Mouse (Mus musculus): Measurements from ENCODE around the gene Tmem159. TPM values are rescaled to one million over a fixed set of nuclear protein-coding genes. Genes with fewer than 3 reads are reported as not detected.

Tmem159 gene
- 6.6 and 8.0 TPM in 2 replicates for polyA plus RNA-seq (2012; rRNA removed)

- H3K27me3 ChIP-seq (ENCODE audit: control insufficient read depth, insufficient read depth, low read length) = no peaks in the 10 kb centered on the region
- TF ChIP-seq CTCF (IDR thresholded peaks at IDR 0.05; ENCODE audit: control insufficient read depth, insufficient read depth, insufficient replicate concordance, low read depth, low read length) = peak; percentile 15; the same call in 1 of the 2 replicates
- TF ChIP-seq POLR2A (IDR thresholded peaks at IDR 0.05; ENCODE audit: control insufficient read depth, low read depth, low read length) = peak; percentile 36; the same call in 1 of the 2 replicates
- peaks cover 20% of the 10 kb centered on the region for H3K4me1 ChIP-seq (ENCODE audit: control insufficient read depth, insufficient read depth, low read length)
- H3K4me3 ChIP-seq (ENCODE audit: control insufficient read depth, low read depth, low read length) = peak within 1 kb of the TSS; percentile 76
- H3K27ac ChIP-seq (ENCODE audit: control insufficient read depth, insufficient read depth, low read depth, low read length) = peak within 1 kb of the TSS; percentile 80
- H3K36me3 ChIP-seq (ENCODE audit: control insufficient read depth, insufficient read depth, low read length) = no peaks in the 10 kb centered on the region
These were observed at the start of gene Tmem159 for GRCm38 (mm10) chr7:120102164-120102972. Tmem159 (plus strand) TSS chr7:120102353.

GRCm38 (mm10) chr7:120054016-120054415, 48.1 kb upstream of the Tmem159 start:
- Histone ChIP-seq H3K4me3 (ENCODE audit: control insufficient read depth, low read depth, low read length) (no peak overlapping the region), H3K27ac (ENCODE audit: control insufficient read depth, insufficient read depth, low read depth, low read length) (no peak overlapping the region), H3K36me3 (ENCODE audit: control insufficient read depth, insufficient read depth, low read length) (no peaks in the 10 kb centered on the region), H3K27me3 (ENCODE audit: control insufficient read depth, insufficient read depth, low read length) (no peaks in the 10 kb centered on the region), H3K4me1 (ENCODE audit: control insufficient read depth, insufficient read depth, low read length) (no peaks in the 10 kb centered on the region)
- TF ChIP-seq CTCF (IDR thresholded peaks at IDR 0.05; ENCODE audit: control insufficient read depth, insufficient read depth, insufficient replicate concordance, low read depth, low read length) (no peak), POLR2A (IDR thresholded peaks at IDR 0.05; ENCODE audit: control insufficient read depth, low read depth, low read length) (no peak)

GRCm38 (mm10) chr7:120055479-120055878, 46.7 kb upstream of the Tmem159 start:
- H3K36me3 ChIP-seq (ENCODE audit: control insufficient read depth, insufficient read depth, low read length) = no peaks in the 10 kb centered on the region
- no peak for TF ChIP-seq CTCF (IDR thresholded peaks at IDR 0.05; ENCODE audit: control insufficient read depth, insufficient read depth, insufficient replicate concordance, low read depth, low read length)
- TF ChIP-seq POLR2A (IDR thresholded peaks at IDR 0.05; ENCODE audit: control insufficient read depth, low read depth, low read length) = no peak
- H3K27me3 ChIP-seq (ENCODE audit: control insufficient read depth, insufficient read depth, low read length) = no peaks in the 10 kb centered on the region
- H3K27ac ChIP-seq (ENCODE audit: control insufficient read depth, insufficient read depth, low read depth, low read length) = no peak overlapping the region
- H3K4me1 ChIP-seq (ENCODE audit: control insufficient read depth, insufficient read depth, low read length) = no peaks in the 10 kb centered on the region
- H3K4me3 ChIP-seq (ENCODE audit: control insufficient read depth, low read depth, low read length) = no peak overlapping the region

- Histone ChIP-seq H3K36me3 (ENCODE audit: control insufficient read depth, insufficient read depth, low read length) (no peaks in the 10 kb centered on the region), H3K4me1 (ENCODE audit: control insufficient read depth, insufficient read depth, low read length) (no peaks in the 10 kb centered on the region)
- TF ChIP-seq POLR2A (IDR thresholded peaks at IDR 0.05; ENCODE audit: control insufficient read depth, low read depth, low read length) (no peak), CTCF (IDR thresholded peaks at IDR 0.05; ENCODE audit: control insufficient read depth, insufficient read depth, insufficient replicate concordance, low read depth, low read length) (no peak)
These were observed 38.1 kb upstream of the Tmem159 start for GRCm38 (mm10) chr7:120064045-120064444.

GRCm38 (mm10) chr7:120068114-120068513, 34.0 kb upstream of the Tmem159 start:
- H3K4me3 ChIP-seq (ENCODE audit: control insufficient read depth, low read depth, low read length) = no peak overlapping the region
- no peaks in the 10 kb centered on the region for H3K4me1 ChIP-seq (ENCODE audit: control insufficient read depth, insufficient read depth, low read length)
- no peak overlapping the region for H3K27ac ChIP-seq (ENCODE audit: control insufficient read depth, insufficient read depth, low read depth, low read length)
- H3K27me3 ChIP-seq (ENCODE audit: control insufficient read depth, insufficient read depth, low read length) = no peaks in the 10 kb centered on the region
- TF ChIP-seq POLR2A (IDR thresholded peaks at IDR 0.05; ENCODE audit: control insufficient read depth, low read depth, low read length) (no peak), CTCF (IDR thresholded peaks at IDR 0.05; ENCODE audit: control insufficient read depth, insufficient read depth, insufficient replicate concordance, low read depth, low read length) (no peak)
- H3K36me3 ChIP-seq (ENCODE audit: control insufficient read depth, insufficient read depth, low read length) = no peaks in the 10 kb centered on the region

More at GRCm38 (mm10) chr7:120064045-120064444, 38.1 kb upstream of the Tmem159 start:
- Histone ChIP-seq H3K27ac (ENCODE audit: control insufficient read depth, insufficient read depth, low read depth, low read length) (no peak overlapping the region), H3K27me3 (ENCODE audit: control insufficient read depth, insufficient read depth, low read length) (no peaks in the 10 kb centered on the region), H3K4me3 (ENCODE audit: control insufficient read depth, low read depth, low read length) (no peak overlapping the region)

GRCm38 (mm10) chr7:120069164-120069563, 33.0 kb upstream of the Tmem159 start:
- Histone ChIP-seq H3K4me1 (ENCODE audit: control insufficient read depth, insufficient read depth, low read length) (no peaks in the 10 kb centered on the region), H3K27ac (ENCODE audit: control insufficient read depth, insufficient read depth, low read depth, low read length) (no peak overlapping the region), H3K36me3 (ENCODE audit: control insufficient read depth, insufficient read depth, low read length) (no peaks in the 10 kb centered on the region), H3K4me3 (ENCODE audit: control insufficient read depth, low read depth, low read length) (no peak overlapping the region), H3K27me3 (ENCODE audit: control insufficient read depth, insufficient read depth, low read length) (no peaks in the 10 kb centered on the region)
- TF ChIP-seq POLR2A (IDR thresholded peaks at IDR 0.05; ENCODE audit: control insufficient read depth, low read depth, low read length) (no peak), CTCF (IDR thresholded peaks at IDR 0.05; ENCODE audit: control insufficient read depth, insufficient read depth, insufficient replicate concordance, low read depth, low read length) (no peak)

- TF ChIP-seq POLR2A (IDR thresholded peaks at IDR 0.05; ENCODE audit: control insufficient read depth, low read depth, low read length) (no peak), CTCF (IDR thresholded peaks at IDR 0.05; ENCODE audit: control insufficient read depth, insufficient read depth, insufficient replicate concordance, low read depth, low read length) (no peak)
These were observed 22.0 kb upstream of the Tmem159 start for GRCm38 (mm10) chr7:120080177-120080576.

More at GRCm38 (mm10) chr7:120080177-120080576, 22.0 kb upstream of the Tmem159 start:
- Histone ChIP-seq H3K27me3 (ENCODE audit: control insufficient read depth, insufficient read depth, low read length) (no peaks in the 10 kb centered on the region), H3K27ac (ENCODE audit: control insufficient read depth, insufficient read depth, low read depth, low read length) (no peak overlapping the region), H3K4me3 (ENCODE audit: control insufficient read depth, low read depth, low read length) (no peak overlapping the region), H3K36me3 (ENCODE audit: control insufficient read depth, insufficient read depth, low read length) (no peaks in the 10 kb centered on the region), H3K4me1 (ENCODE audit: control insufficient read depth, insufficient read depth, low read length) (peaks cover 3% of the 10 kb centered on the region; the same call in 1 of the 2 replicates)
